In the genomic region with DNA sequence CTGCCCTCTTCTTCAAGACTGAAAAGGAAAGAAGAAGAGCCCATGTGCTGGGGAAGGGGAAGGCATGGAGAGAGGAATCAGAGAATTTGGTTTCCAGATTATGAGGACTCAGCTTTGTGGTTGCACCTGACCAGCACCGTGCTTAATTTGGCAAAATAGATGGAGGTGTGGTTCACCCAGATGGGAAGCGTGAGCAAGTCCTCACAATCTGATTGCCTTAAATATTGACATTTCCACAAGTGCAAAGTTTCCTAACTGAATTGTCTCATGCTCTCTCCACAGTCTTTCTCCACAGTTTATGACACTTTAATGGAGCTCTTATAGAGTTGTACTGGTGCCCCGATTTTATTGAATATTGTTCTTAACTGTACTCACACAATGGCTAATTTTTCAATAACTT, we compare ENCODE assay signal across 41 mouse cellular contexts. TPM values are rescaled to one million over a fixed set of nuclear protein-coding genes. Genes with fewer than 3 reads are reported as not detected.
"Had no signal": no experiment of that assay in that cellular context is flagged by ENCODE, and none has a peak within 500 bp of the region (broad histone marks: within the 10 kb centered on the region; RNA-seq: fewer than 3 reads in every experiment).

No protein-coding gene starts in this region.

- DNase-seq: heart, adult 18-20 months; heart, adult 2 months; heart, postnatal 10 days; heart, postnatal 14 days; heart, postnatal 36 days; heart, postnatal 4 days; kidney, adult 11 months; kidney, adult 18-20 months; kidney, adult 8-10 months; kidney, adult 9 months; kidney, postnatal 10 days; kidney, postnatal 14 days; kidney, postnatal 25 days; kidney, postnatal 36 days; kidney, postnatal 4 days; layer of hippocampus, adult 9-11 months; layer of hippocampus, postnatal 36 days had no signal

- H3K36me3 ChIP-seq: heart, embryonic 10.5 days; heart, embryonic 12.5 days; heart, embryonic 13.5 days; heart, embryonic 15.5 days; hindbrain, embryonic 10.5 days; hindbrain, embryonic 12.5 days; hindbrain, embryonic 13.5 days; hindbrain, embryonic 15.5 days; kidney, embryonic 15.5 days had no signal

- H3K4me1 ChIP-seq: heart, embryonic 10.5 days; heart, embryonic 12.5 days; heart, embryonic 13.5 days; heart, embryonic 15.5 days; hindbrain, embryonic 10.5 days; hindbrain, embryonic 12.5 days; hindbrain, embryonic 13.5 days; hindbrain, embryonic 15.5 days; kidney, embryonic 15.5 days had no signal

- H3K4me2 ChIP-seq: heart, embryonic 11.5 days; heart, embryonic 12.5 days; heart, embryonic 13.5 days; heart, embryonic 15.5 days; hindbrain, embryonic 12.5 days; hindbrain, embryonic 13.5 days; hindbrain, embryonic 14.5 days; hindbrain, embryonic 15.5 days; kidney, embryonic 15.5 days had no signal

- H3K27ac ChIP-seq: heart, adult 2 months; heart, embryonic 10.5 days; heart, embryonic 13.5 days; heart, embryonic 15.5 days; hindbrain, embryonic 10.5 days; hindbrain, embryonic 12.5 days; hindbrain, embryonic 13.5 days; hindbrain, embryonic 14.5 days; hindbrain, embryonic 15.5 days; hindbrain, postnatal 0 days; kidney, embryonic 15.5 days; kidney, postnatal 0 days; layer of hippocampus, adult 2 months; left cerebral cortex, adult 2 months had no signal

- ATAC-seq: hindbrain, embryonic 16.5 days; hindbrain, postnatal 0 days; inflammation-experienced regulatory T-cells, adult 6 months had no signal

- H3K9ac ChIP-seq: heart, embryonic 12.5 days; heart, embryonic 13.5 days; heart, embryonic 15.5 days; hindbrain, embryonic 12.5 days; hindbrain, embryonic 13.5 days; hindbrain, embryonic 14.5 days; hindbrain, embryonic 15.5 days; kidney, embryonic 15.5 days had no signal

- H3K4me3 ChIP-seq: heart, adult 2 months; heart, embryonic 10.5 days; heart, embryonic 12.5 days; heart, embryonic 13.5 days; heart, embryonic 15.5 days; hindbrain, embryonic 10.5 days; hindbrain, embryonic 12.5 days; hindbrain, embryonic 13.5 days; hindbrain, embryonic 15.5 days; kidney, embryonic 15.5 days; layer of hippocampus, adult 2 months; left cerebral cortex, adult 2 months had no signal

- H3K9me3 ChIP-seq: heart, embryonic 10.5 days; heart, embryonic 12.5 days; heart, embryonic 13.5 days; heart, embryonic 15.5 days; hindbrain, embryonic 10.5 days; hindbrain, embryonic 12.5 days; hindbrain, embryonic 13.5 days; hindbrain, embryonic 15.5 days; kidney, embryonic 15.5 days had no signal

- H3K27me3 ChIP-seq: heart, embryonic 12.5 days; heart, embryonic 13.5 days; heart, embryonic 15.5 days; hindbrain, embryonic 12.5 days; hindbrain, embryonic 13.5 days; hindbrain, embryonic 15.5 days; kidney, embryonic 15.5 days had no signal

RNA-seq across cellular contexts. Expression of a gene that starts 12.2 kb away (rescaled TPM):
- polyA plus RNA-seq: heart, adult 2 months; heart, embryonic 10.5 days; heart, embryonic 11.5 days; heart, embryonic 12.5 days; heart, embryonic 13.5 days; heart, embryonic 14.5 days; heart, embryonic 15.5 days; heart, embryonic 16.5 days; heart, postnatal 0 days; hindbrain, embryonic 10.5 days; hindbrain, embryonic 11.5 days; hindbrain, embryonic 12.5 days; hindbrain, embryonic 13.5 days; hindbrain, embryonic 14.5 days; hindbrain, embryonic 15.5 days; hindbrain, embryonic 16.5 days; hindbrain, postnatal 0 days; inflammation-experienced regulatory T-cells, adult 6 months; intestine, embryonic 14.5 days; kidney, embryonic 14.5 days; kidney, embryonic 15.5 days; kidney, embryonic 16.5 days; kidney, postnatal 0 days had no signal

RNA-seq across cellular contexts. Expression of a gene that starts 27.6 kb away (rescaled TPM):
- polyA plus RNA-seq: heart, adult 2 months; heart, embryonic 10.5 days; heart, embryonic 11.5 days; heart, embryonic 12.5 days; heart, embryonic 13.5 days; heart, embryonic 14.5 days; heart, embryonic 15.5 days; heart, embryonic 16.5 days; heart, postnatal 0 days; hindbrain, embryonic 10.5 days; hindbrain, embryonic 11.5 days; hindbrain, embryonic 12.5 days; hindbrain, embryonic 13.5 days; hindbrain, embryonic 14.5 days; hindbrain, embryonic 15.5 days; hindbrain, embryonic 16.5 days; hindbrain, postnatal 0 days; inflammation-experienced regulatory T-cells, adult 6 months; intestine, embryonic 14.5 days; kidney, embryonic 14.5 days; kidney, embryonic 15.5 days; kidney, embryonic 16.5 days; kidney, postnatal 0 days had no signal

RNA-seq across cellular contexts. Expression of a gene that starts 37.3 kb away (rescaled TPM):
- polyA plus RNA-seq: heart, adult 2 months; heart, embryonic 10.5 days; heart, embryonic 11.5 days; heart, embryonic 12.5 days; heart, embryonic 13.5 days; heart, embryonic 14.5 days; heart, embryonic 15.5 days; heart, embryonic 16.5 days; heart, postnatal 0 days; hindbrain, embryonic 10.5 days; hindbrain, embryonic 11.5 days; hindbrain, embryonic 12.5 days; hindbrain, embryonic 13.5 days; hindbrain, embryonic 14.5 days; hindbrain, embryonic 15.5 days; hindbrain, embryonic 16.5 days; hindbrain, postnatal 0 days; inflammation-experienced regulatory T-cells, adult 6 months; intestine, embryonic 14.5 days; kidney, embryonic 14.5 days; kidney, embryonic 15.5 days; kidney, embryonic 16.5 days; kidney, postnatal 0 days had no signal

RNA-seq across cellular contexts. Expression of a gene that starts 49.9 kb away (rescaled TPM):
- polyA plus RNA-seq: heart, adult 2 months; heart, embryonic 10.5 days; heart, embryonic 11.5 days; heart, embryonic 12.5 days; heart, embryonic 13.5 days; heart, embryonic 14.5 days; heart, embryonic 15.5 days; heart, embryonic 16.5 days; heart, postnatal 0 days; hindbrain, embryonic 10.5 days; hindbrain, embryonic 11.5 days; hindbrain, embryonic 12.5 days; hindbrain, embryonic 13.5 days; hindbrain, embryonic 14.5 days; hindbrain, embryonic 15.5 days; hindbrain, embryonic 16.5 days; hindbrain, postnatal 0 days; inflammation-experienced regulatory T-cells, adult 6 months; intestine, embryonic 14.5 days; kidney, embryonic 14.5 days; kidney, embryonic 15.5 days; kidney, embryonic 16.5 days; kidney, postnatal 0 days had no signal
